Mouse (Mus musculus): ENCODE measurements at regions not wholly inside any gene's neighbourhood (a gene's known extent, or its start where the extent isn't known, plus 50 kb on each side); places are given as distances from the start of the nearest gene placed in this dataset.

DNA sequence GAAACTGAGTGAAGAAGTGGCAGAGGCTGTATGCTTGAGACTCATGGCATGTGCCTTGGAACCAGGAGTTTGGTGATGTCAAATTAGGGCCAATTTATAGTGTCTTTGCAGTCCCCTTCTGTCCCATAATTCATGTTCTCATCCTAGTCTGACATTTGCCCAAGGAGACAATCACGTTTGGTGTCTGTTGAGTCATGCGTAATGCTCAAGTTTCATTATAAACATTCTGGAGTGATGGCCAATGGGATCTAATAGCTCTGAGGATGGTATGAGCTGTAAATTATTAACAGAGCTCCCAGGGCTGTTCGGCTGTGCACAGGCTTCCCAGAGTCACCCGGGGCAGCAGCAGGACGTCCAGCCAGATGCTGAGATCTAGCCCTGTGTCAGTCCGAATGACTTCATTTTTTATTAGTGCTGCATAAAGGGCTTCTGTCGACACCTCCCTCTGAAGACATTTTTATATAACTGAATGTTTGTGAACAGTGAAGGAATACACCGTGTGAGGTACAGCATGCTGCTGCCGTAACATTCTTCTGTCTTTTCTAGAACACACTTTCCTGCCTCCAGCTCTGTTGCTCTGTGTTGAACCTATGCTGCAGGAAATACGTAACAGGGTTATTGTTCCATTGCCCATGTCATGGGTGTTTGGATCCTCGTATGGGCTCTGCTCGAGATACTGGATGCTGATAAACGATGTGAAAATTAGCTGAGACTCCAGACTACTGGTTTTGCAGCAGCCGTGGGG lies 268.2 kb downstream of the Fam173b start:
- Histone ChIP-seq H3K36me3 (ENCODE audit: insufficient read depth, low read length) (no peaks in the 10 kb centered on the region), H3K9me3 (replicated peaks; ENCODE audit: low read length) (no peaks in the 10 kb centered on the region), H3K4me1 (replicated peaks; ENCODE audit: insufficient read depth, low read length) (no peaks in the 10 kb centered on the region), H3K9ac (ENCODE audit: low read depth, low read length) (no peak overlapping the region), H3K4me2 (ENCODE audit: low read length) (peak overlapping the region; percentile 5; the same call in 1 of the 2 replicates), H3K27ac (no peak overlapping the region), H3K4me3 (replicated peaks; ENCODE audit: low read depth, low read length) (no peak overlapping the region), H3K27me3 (ENCODE audit: insufficient read depth, low read length) (no peaks in the 10 kb centered on the region)
- 13% methylated on average over 14 of the region's 14 CpGs for WGBS
- no peak for TF ChIP-seq CTCF (IDR thresholded peaks at IDR 0.05; ENCODE audit: low read depth)
- ATAC-seq (replicated peaks; ENCODE audit: low FRiP score, low read depth) = peak; percentile 96
- peak; percentile 82 for DNase-seq (ENCODE audit: low spot score)

DNA sequence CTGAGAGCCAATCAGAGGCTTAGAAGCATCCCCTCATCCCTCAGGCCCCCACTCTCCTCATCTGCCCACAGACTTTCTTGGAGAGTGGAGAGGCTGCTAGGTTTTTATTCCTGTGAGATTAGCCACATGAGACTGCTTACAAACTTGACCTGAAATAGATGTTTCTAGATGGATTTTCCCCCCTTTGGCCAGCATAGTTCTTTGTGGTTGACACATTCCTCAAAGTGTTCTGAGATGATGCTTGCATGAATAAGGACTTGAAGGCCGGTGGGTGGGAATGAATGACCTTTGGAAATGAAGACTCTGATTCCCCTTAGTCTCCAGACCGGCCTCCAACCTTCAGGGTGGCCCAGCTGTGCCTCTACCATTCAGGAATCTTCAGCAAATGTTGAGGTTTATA lies 273.8 kb downstream of the Fam173b start:
- H3K36me3 ChIP-seq (ENCODE audit: insufficient read depth, low read length) = no peaks in the 10 kb centered on the region
- WGBS = 84% methylated on average over 2 of the region's 2 CpGs
- TF ChIP-seq CTCF (IDR thresholded peaks at IDR 0.05; ENCODE audit: low read depth) = no peak
- H3K9ac ChIP-seq (ENCODE audit: low read depth, low read length) = no peak overlapping the region
- DNase-seq (ENCODE audit: low spot score) = no peak
- H3K27me3 ChIP-seq (ENCODE audit: insufficient read depth, low read length) = no peaks in the 10 kb centered on the region
- H3K4me2 ChIP-seq (ENCODE audit: low read length) = no peak overlapping the region
- no peak for ATAC-seq (replicated peaks; ENCODE audit: low FRiP score, low read depth)
- no peaks in the 10 kb centered on the region for H3K9me3 ChIP-seq (replicated peaks; ENCODE audit: low read length)
- no peak overlapping the region for H3K4me3 ChIP-seq (replicated peaks; ENCODE audit: low read depth, low read length)
- H3K4me1 ChIP-seq (replicated peaks; ENCODE audit: insufficient read depth, low read length) = no peaks in the 10 kb centered on the region
- no peak overlapping the region for H3K27ac ChIP-seq

DNA sequence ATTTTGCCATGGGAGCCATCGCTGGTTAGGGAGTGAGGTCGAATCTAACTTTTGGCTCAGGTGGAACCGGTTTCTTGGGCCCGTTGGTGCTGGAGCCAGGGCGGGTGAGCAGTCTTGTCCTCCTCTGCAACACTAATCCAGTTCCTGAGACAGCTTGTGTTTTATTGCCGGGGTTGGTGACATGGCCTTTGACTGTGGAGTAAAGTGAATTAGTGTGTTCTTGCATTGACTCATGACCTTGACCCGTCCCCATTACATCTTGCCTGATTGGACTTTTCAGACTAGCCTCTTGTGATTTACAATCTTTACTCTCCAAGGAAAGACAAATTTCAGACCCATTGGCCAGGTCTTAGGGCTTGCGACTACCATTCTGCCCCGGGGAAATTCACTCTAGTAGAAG lies 278.8 kb downstream of the Fam173b start:
- Histone ChIP-seq H3K9me3 (replicated peaks; ENCODE audit: low read length) (no peaks in the 10 kb centered on the region), H3K36me3 (ENCODE audit: insufficient read depth, low read length) (no peaks in the 10 kb centered on the region), H3K9ac (ENCODE audit: low read depth, low read length) (no peak overlapping the region), H3K4me2 (ENCODE audit: low read length) (no peak overlapping the region), H3K4me3 (replicated peaks; ENCODE audit: low read depth, low read length) (no peak overlapping the region), H3K27me3 (ENCODE audit: insufficient read depth, low read length) (no peaks in the 10 kb centered on the region), H3K27ac (no peak overlapping the region), H3K4me1 (replicated peaks; ENCODE audit: insufficient read depth, low read length) (0 out of 2 replicates have a peak, but pooled peaks cover 6% of the 10 kb centered on the region)
- ATAC-seq (replicated peaks; ENCODE audit: low FRiP score, low read depth) (peak; percentile 61; the same call in 1 of the 2 replicates), DNase-seq (ENCODE audit: low spot score) (peak; percentile 87)
- TF ChIP-seq CTCF (IDR thresholded peaks at IDR 0.05; ENCODE audit: low read depth) = no peak
- WGBS = 24% methylated on average over 9 of the region's 9 CpGs

DNA sequence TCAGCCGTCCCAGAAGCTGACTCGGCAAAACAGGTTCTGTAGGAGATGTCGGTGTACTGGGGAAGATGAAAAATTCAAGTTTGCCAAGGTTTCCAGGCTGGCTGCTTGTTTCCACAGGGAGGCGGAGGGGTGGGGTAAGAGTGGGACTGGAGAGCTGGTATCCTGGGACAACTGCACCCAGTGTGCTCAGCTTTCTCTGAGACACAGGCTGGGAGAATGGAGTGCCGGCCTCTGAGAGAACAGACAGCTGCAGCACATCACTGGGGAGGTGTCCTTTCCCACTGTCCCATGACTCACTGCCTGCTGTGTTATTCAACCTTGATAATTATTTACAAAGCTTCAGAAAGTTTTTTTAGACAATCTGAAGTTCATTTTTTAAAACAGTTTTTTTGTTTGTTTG lies 280.7 kb downstream of the Fam173b start:
- WGBS = 26% methylated on average over 5 of the region's 5 CpGs
- ATAC-seq (replicated peaks; ENCODE audit: low FRiP score, low read depth) (no peak; the same call in 1 of the 2 replicates), DNase-seq (ENCODE audit: low spot score) (peak; percentile 64)
- Histone ChIP-seq H3K4me1 (replicated peaks; ENCODE audit: insufficient read depth, low read length) (0 out of 2 replicates have a peak, but pooled peaks cover 6% of the 10 kb centered on the region), H3K27me3 (ENCODE audit: insufficient read depth, low read length) (no peaks in the 10 kb centered on the region), H3K4me3 (replicated peaks; ENCODE audit: low read depth, low read length) (no peak overlapping the region), H3K27ac (no peak overlapping the region), H3K4me2 (ENCODE audit: low read length) (peak overlapping the region; percentile 10; the same call in 1 of the 2 replicates), H3K9ac (ENCODE audit: low read depth, low read length) (no peak overlapping the region), H3K9me3 (replicated peaks; ENCODE audit: low read length) (no peaks in the 10 kb centered on the region), H3K36me3 (ENCODE audit: insufficient read depth, low read length) (no peaks in the 10 kb centered on the region)
- no peak for TF ChIP-seq CTCF (IDR thresholded peaks at IDR 0.05; ENCODE audit: low read depth)

DNA sequence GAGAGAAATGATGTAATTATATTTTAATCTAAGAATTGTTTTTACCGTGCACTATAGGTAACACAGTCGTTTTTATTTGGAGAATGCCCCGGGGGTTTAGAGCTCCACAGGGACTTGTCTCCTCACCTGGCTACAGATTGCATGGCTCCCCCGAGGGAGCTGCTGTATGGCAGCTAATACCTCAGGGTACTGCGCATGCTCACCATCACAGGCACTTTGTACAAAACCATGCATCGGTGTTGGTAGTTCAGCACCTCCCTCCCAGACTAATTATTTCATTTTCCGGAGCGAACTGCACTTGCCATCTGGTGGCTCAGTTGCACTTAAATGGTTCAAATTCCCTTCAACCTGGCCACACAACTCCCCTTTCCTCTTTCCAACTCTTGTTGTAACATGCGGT lies 281.9 kb downstream of the Fam173b start:
- H3K4me2 ChIP-seq (ENCODE audit: low read length) = no peak overlapping the region
- no peak overlapping the region for H3K27ac ChIP-seq
- no peaks in the 10 kb centered on the region for H3K36me3 ChIP-seq (ENCODE audit: insufficient read depth, low read length)
- no peaks in the 10 kb centered on the region for H3K27me3 ChIP-seq (ENCODE audit: insufficient read depth, low read length)
- H3K4me1 ChIP-seq (replicated peaks; ENCODE audit: insufficient read depth, low read length) = 0 out of 2 replicates have a peak, but pooled peaks cover 6% of the 10 kb centered on the region
- no peak for ATAC-seq (replicated peaks; ENCODE audit: low FRiP score, low read depth)
- DNase-seq (ENCODE audit: low spot score) = no peak
- H3K4me3 ChIP-seq (replicated peaks; ENCODE audit: low read depth, low read length) = no peak overlapping the region
- H3K9me3 ChIP-seq (replicated peaks; ENCODE audit: low read length) = no peaks in the 10 kb centered on the region
- 87% methylated on average over 9 of the region's 9 CpGs for WGBS
- TF ChIP-seq CTCF (IDR thresholded peaks at IDR 0.05; ENCODE audit: low read depth) = no peak
- no peak overlapping the region for H3K9ac ChIP-seq (ENCODE audit: low read depth, low read length)

DNA sequence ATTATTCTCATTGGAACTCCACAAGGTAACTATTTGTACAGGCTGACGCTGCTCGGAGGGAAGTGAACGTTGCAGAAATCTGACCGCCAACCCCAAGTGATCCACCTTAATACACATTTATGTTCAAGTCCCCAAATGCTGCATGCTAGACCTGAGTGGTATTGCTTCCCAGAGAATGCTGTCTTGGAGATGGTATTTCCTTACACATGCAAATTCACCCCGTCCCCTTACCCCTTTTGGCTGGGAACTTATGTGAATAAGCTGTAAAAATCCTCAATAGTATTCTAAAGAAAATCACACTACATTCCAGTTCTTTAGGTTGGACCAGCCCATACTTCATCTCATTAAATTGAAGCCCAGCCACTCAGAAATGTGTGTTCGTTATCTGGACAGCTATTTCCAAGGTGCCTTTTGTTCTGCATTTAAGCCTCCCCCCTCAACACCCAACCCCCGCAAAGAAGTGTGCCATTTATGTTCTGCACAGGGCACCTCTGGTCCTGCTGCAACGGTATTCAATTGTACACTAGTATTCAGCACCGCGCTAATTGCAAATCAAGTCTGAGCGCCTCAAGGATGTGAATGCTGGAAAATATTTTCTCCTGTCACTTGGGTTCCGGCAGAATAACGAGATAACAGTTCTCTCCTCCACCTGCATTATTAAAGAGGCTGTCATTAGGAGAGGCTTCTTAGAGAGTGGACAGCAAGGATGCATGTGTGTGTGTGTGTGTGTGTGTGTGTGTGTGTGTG lies 278.0 kb upstream of the Tas2r119 start:
- H3K9ac ChIP-seq (ENCODE audit: low read depth, low read length) = no peak overlapping the region
- ATAC-seq (replicated peaks; ENCODE audit: low FRiP score, low read depth) (no peak), DNase-seq (ENCODE audit: low spot score) (no peak)
- no peak for TF ChIP-seq CTCF (IDR thresholded peaks at IDR 0.05; ENCODE audit: low read depth)
- H3K4me3 ChIP-seq (replicated peaks; ENCODE audit: low read depth, low read length) = no peak overlapping the region
- H3K4me2 ChIP-seq (ENCODE audit: low read length) = no peak overlapping the region
- no peaks in the 10 kb centered on the region for H3K27me3 ChIP-seq (ENCODE audit: insufficient read depth, low read length)
- no peaks in the 10 kb centered on the region for H3K9me3 ChIP-seq (replicated peaks; ENCODE audit: low read length)
- WGBS = 79% methylated on average over 13 of the region's 13 CpGs
- no peak overlapping the region for H3K27ac ChIP-seq
- no peaks in the 10 kb centered on the region for H3K4me1 ChIP-seq (replicated peaks; ENCODE audit: insufficient read depth, low read length)
- no peaks in the 10 kb centered on the region for H3K36me3 ChIP-seq (ENCODE audit: insufficient read depth, low read length)

Data from kidney, postnatal 0 days (tissue).